Mouse (Mus musculus) kidney, postnatal 0 days (tissue): ENCODE measurements around the gene Polg. TPM values are rescaled to one million over a fixed set of nuclear protein-coding genes. Genes with fewer than 3 reads are reported as not detected.
A peak's percentile ranks its signal among the peaks of the same experiment; 100 is the strongest.

ENCODE experiments used
- ATAC-seq: fragments of 200-750 bp; cut with Nextera tagmentation; replicated peaks from 2 replicates; pipeline ENCODE4 v1.8.0; 2017; ENCODE audit warnings: low read depth, moderate number of reproducible peaks, moderate TSS enrichment, moderate library complexity; ENCODE audit not compliant: low FRiP score
- DNase-seq: peaks from one replicate; pipeline ENCODE4 v3.0.0-alpha.2; 2016; ENCODE audit warnings: low spot score
- H3K27ac ChIP-seq: fragments of 300-500 bp; sonication (generic); 2 replicates; pipeline ENCODE4 v1.5.1; 2014; ENCODE audit warnings: mild to moderate bottlenecking
- H3K27me3 ChIP-seq: fragments of 300-500 bp; sonication (generic); 2 replicates; pipeline ENCODE4 v1.6.1; 2014; ENCODE audit warnings: low read length, mixed read lengths; ENCODE audit not compliant: insufficient read depth
- H3K36me3 ChIP-seq: fragments of 300-500 bp; sonication (generic); 2 replicates; pipeline ENCODE4 v1.6.1; 2014; ENCODE audit warnings: low read length, mixed read lengths; ENCODE audit not compliant: insufficient read depth
- H3K4me1 ChIP-seq: fragments of 300-500 bp; sonication (generic); replicated peaks from 2 replicates; pipeline ENCODE4 v1.6.1; 2014; ENCODE audit warnings: antibody characterized with exemption, low read length, mixed read lengths; ENCODE audit not compliant: insufficient read depth
- H3K4me2 ChIP-seq: fragments of 300-500 bp; sonication (generic); 2 replicates; pipeline ENCODE4 v1.6.1; 2014; ENCODE audit warnings: mild to moderate bottlenecking, low read length, moderate library complexity, mixed read lengths
- H3K4me3 ChIP-seq: fragments of 300-500 bp; sonication (generic); replicated peaks from 2 replicates; pipeline ENCODE4 v1.5.1; 2014; ENCODE audit warnings: low read depth, low read length
- H3K9ac ChIP-seq: fragments of 300-500 bp; sonication (generic); 2 replicates; pipeline ENCODE4 v1.6.1; 2014; ENCODE audit warnings: low read depth, low read length
- H3K9me3 ChIP-seq: fragments of 300-500 bp; sonication (generic); replicated peaks from 2 replicates; pipeline ENCODE4 v1.6.1; 2016; ENCODE audit warnings: low read length, inconsistent platforms, mixed read lengths
- CTCF ChIP-seq: IDR thresholded peaks from 2 replicates; pipeline ENCODE4 v1.5.1; 2016; ENCODE audit warnings: antibody characterized with exemption, low read depth, mild to moderate bottlenecking, moderate library complexity
- WGBS: fragments of 180-500 bp; shearing (Covaris S2); extraction: QIAGEN DNeasy Blood & Tissue Kit; methylation state at CpG from one replicate; pipeline ENCODE4 v1.1.7; 2014; 5-methylcytosine and 5-hydroxymethylcytosine counted together
- polyA plus RNA-seq: library from polyadenylated mRNA; unstranded; fragments of >200 nt; fragmentation: Nextera tagmentation; extraction: Ambion mirVana; gene quantifications from 2 replicates; pipeline ENCODE4 v1.2.1, GENCODE M21; 2015

Polg gene
- polyA plus RNA-seq, result 22.6 and 22.8 TPM in 2 replicates

- Histone ChIP-seq H3K4me1 (peaks cover 10% of the 10 kb centered on the region), H3K36me3 (peaks cover 16% of the 10 kb centered on the region; the same call in 1 of the 2 replicates), H3K27ac (peak within 1 kb of the TSS; percentile 87), H3K27me3 (no peaks in the 10 kb centered on the region), H3K9me3 (no peaks in the 10 kb centered on the region), H3K4me2 (peak within 1 kb of the TSS; percentile 77), H3K9ac (peak within 1 kb of the TSS; percentile 90), H3K4me3 (peak within 1 kb of the TSS; percentile 79)
- peak; percentile 96 for ATAC-seq
- peak; percentile 98 for DNase-seq
- TF ChIP-seq CTCF, result peak; percentile 16; the same call in 1 of the 2 replicates
- under 1% methylated on average over 76 of the region's 76 CpGs for WGBS
Observed at GRCm38 (mm10) chr7:79466053-79466901, at the start of gene Polg. TSS of gene Polg (minus strand) at chr7:79466362.

- DNase-seq (no peak), ATAC-seq (no peak)
- Histone ChIP-seq H3K36me3 (no peaks in the 10 kb centered on the region), H3K4me3 (peak overlapping the region; percentile 35), H3K4me1 (peaks cover 4% of the 10 kb centered on the region; the same call in 1 of the 2 replicates), H3K27me3 (peaks cover 74% of the 10 kb centered on the region), H3K9ac (0 out of 2 replicates have a peak overlapping the region, but pooled peaks have one; percentile 41), H3K9me3 (no peaks in the 10 kb centered on the region), H3K4me2 (peak overlapping the region; percentile 64; the same call in 1 of the 2 replicates), H3K27ac (no peak overlapping the region)
- TF ChIP-seq CTCF, result no peak
- 50% methylated on average over 9 of the region's 9 CpGs for WGBS
Observed at GRCm38 (mm10) chr7:79515861-79516260, 49.7 kb upstream of the Polg start.

GRCm38 (mm10) chr7:79515221-79515743 lies 49.1 kb upstream of the Polg start:
- Histone ChIP-seq H3K36me3 (no peaks in the 10 kb centered on the region), H3K4me1 (peaks cover 4% of the 10 kb centered on the region; the same call in 1 of the 2 replicates), H3K4me3 (peak overlapping the region; percentile 35), H3K9ac (peak overlapping the region; percentile 41; the same call in 1 of the 2 replicates), H3K4me2 (peak overlapping the region; percentile 64), H3K9me3 (no peaks in the 10 kb centered on the region), H3K27me3 (peaks cover 80% of the 10 kb centered on the region), H3K27ac (no peak overlapping the region)
- DNase-seq, result no peak
- ATAC-seq, result no peak
- WGBS, result 2% methylated on average over 56 of the region's 57 CpGs
- no peak for TF ChIP-seq CTCF

GRCm38 (mm10) chr7:79514361-79514881 lies 48.3 kb upstream of the Polg start:
- WGBS, result 3% methylated on average over 20 of the region's 20 CpGs
- no peak overlapping the region for H3K4me3 ChIP-seq
- H3K9ac ChIP-seq, result no peak overlapping the region
- no peak overlapping the region for H3K4me2 ChIP-seq
- H3K36me3 ChIP-seq, result no peaks in the 10 kb centered on the region
- DNase-seq (no peak), ATAC-seq (peak; percentile 25; the same call in 1 of the 2 replicates)
- peaks cover 4% of the 10 kb centered on the region; the same call in 1 of the 2 replicates for H3K4me1 ChIP-seq
- TF ChIP-seq CTCF, result no peak
- peaks cover 88% of the 10 kb centered on the region for H3K27me3 ChIP-seq
- no peak overlapping the region for H3K27ac ChIP-seq
- no peaks in the 10 kb centered on the region for H3K9me3 ChIP-seq

- no peak overlapping the region for H3K27ac ChIP-seq
- H3K36me3 ChIP-seq, result no peaks in the 10 kb centered on the region
- H3K4me3 ChIP-seq, result no peak overlapping the region
- no peak overlapping the region for H3K9ac ChIP-seq
- H3K4me1 ChIP-seq, result peaks cover 4% of the 10 kb centered on the region; the same call in 1 of the 2 replicates
- H3K27me3 ChIP-seq, result peaks cover 93% of the 10 kb centered on the region
- TF ChIP-seq CTCF, result no peak
- ATAC-seq (no peak), DNase-seq (no peak)
- WGBS, result 3% methylated on average over 2 of the region's 2 CpGs
- H3K4me2 ChIP-seq, result no peak overlapping the region
- no peaks in the 10 kb centered on the region for H3K9me3 ChIP-seq
Observed at GRCm38 (mm10) chr7:79513466-79513865, 47.3 kb upstream of the Polg start.

- Histone ChIP-seq H3K4me2 (no peak overlapping the region), H3K4me1 (peaks cover 4% of the 10 kb centered on the region; the same call in 1 of the 2 replicates), H3K9me3 (no peaks in the 10 kb centered on the region), H3K4me3 (no peak overlapping the region), H3K27ac (no peak overlapping the region), H3K9ac (no peak overlapping the region), H3K27me3 (peaks cover 93% of the 10 kb centered on the region), H3K36me3 (no peaks in the 10 kb centered on the region)
- TF ChIP-seq CTCF, result no peak
- WGBS, result 3% methylated on average over 4 of the region's 4 CpGs
- ATAC-seq, result no peak
- DNase-seq, result no peak
Observed at GRCm38 (mm10) chr7:79512496-79512895, 46.3 kb upstream of the Polg start.
